Mouse (Mus musculus) G1E (cell line): ENCODE data around the gene Adarb1.

ENCODE experiments used
- CTCF ChIP-seq: IDR thresholded peaks from 2 replicates; pipeline ENCODE4 v1.5.1; 2012; ENCODE audit warnings: low read depth, low read length, inconsistent platforms, mixed read lengths
- GATA1 ChIP-seq: IDR thresholded peaks from 2 replicates; pipeline ENCODE4 v1.6.1; 2012; ENCODE audit warnings: borderline replicate concordance, low read length, inconsistent platforms, mixed read lengths
- GATA2 ChIP-seq: IDR thresholded peaks from 2 replicates; pipeline ENCODE4 v1.6.1; 2012; ENCODE audit warnings: low read depth, low read length, inconsistent platforms, borderline replicate concordance
- POLR2AphosphoS5 ChIP-seq: IDR thresholded peaks from 2 replicates; pipeline ENCODE4 v1.6.1; 2012; ENCODE audit warnings: low read depth, low read length, inconsistent platforms; ENCODE audit not compliant: insufficient replicate concordance
- TAL1 ChIP-seq: conservative IDR thresholded peaks from 2 replicates; pipeline ENCODE4 v1.6.1; 2012; ENCODE audit warnings: low read depth, low read length, inconsistent platforms, mixed read lengths

DNA sequence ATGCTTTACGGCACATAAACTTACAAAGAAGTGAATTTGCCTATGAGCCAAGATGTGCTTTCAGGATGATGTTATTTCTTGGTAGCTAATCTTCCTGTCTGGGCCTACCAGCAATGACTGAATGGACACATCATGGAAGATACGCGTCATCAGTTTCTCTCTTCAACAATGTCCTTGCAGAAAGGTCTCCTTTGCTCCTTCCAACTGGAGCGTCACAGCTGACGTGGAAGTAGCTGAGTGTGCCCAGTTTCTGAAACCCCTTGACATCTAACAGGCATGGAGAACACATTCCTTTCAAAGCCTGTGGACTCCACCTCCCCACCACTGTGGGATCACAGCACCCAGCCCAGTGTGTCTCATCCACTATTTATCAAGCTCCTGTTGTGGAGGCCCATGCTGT is 2.2 kb downstream of the Adarb1 start:
- TF ChIP-seq CTCF, result no peak
- no peak for TF ChIP-seq TAL1
- no peak for TF ChIP-seq GATA1
- TF ChIP-seq POLR2AphosphoS5, result no peak
- no peak for TF ChIP-seq GATA2
